In genomic region chr1:185203196-185203908, GRCm38 (mm10) we compare ENCODE assay signal across 8 mouse cellular contexts. TPM values are rescaled to one million over a fixed set of nuclear protein-coding genes. Genes with fewer than 3 reads are reported as not detected.
DNase-seq lines count a peak whose midpoint lies in the region; ATAC-seq and TF ChIP-seq lines count a peak whose summit lies in the region.

No protein-coding gene starts in this region.

- no peak for TF ChIP-seq CTCF in forebrain, postnatal 0 days (IDR thresholded peaks at IDR 0.05; ENCODE audit: low read depth)
- TF ChIP-seq CTCF in intestine, postnatal 0 days (IDR thresholded peaks at IDR 0.05; ENCODE audit: low read depth) = no peak

- H3K9me3 ChIP-seq in forebrain, postnatal 0 days (ENCODE audit: low read length) = no peaks in the 10 kb centered on the region
- H3K9me3 ChIP-seq in intestine, postnatal 0 days (ENCODE audit: control insufficient read depth) = no peaks in the 10 kb centered on the region
- H3K9me3 ChIP-seq in lung, embryonic 15.5 days = no peaks in the 10 kb centered on the region

- H3K27ac ChIP-seq in forebrain, postnatal 0 days (ENCODE audit: low read depth, low read length) = peak overlapping the region; percentile 60
- peak overlapping the region; percentile 88 for H3K27ac ChIP-seq in intestine, postnatal 0 days (ENCODE audit: low read depth, low read length)
- H3K27ac ChIP-seq in lung, embryonic 15.5 days = peak overlapping the region; percentile 89

- H3K4me3 ChIP-seq in forebrain, postnatal 0 days (ENCODE audit: low read depth, low read length) = peak overlapping the region; percentile 99
- H3K4me3 ChIP-seq in intestine, postnatal 0 days (ENCODE audit: low read depth, low read length) = peak overlapping the region; percentile 95
- peak overlapping the region; percentile 70 for H3K4me3 ChIP-seq in lung, embryonic 15.5 days

- peak overlapping the region; percentile 90 for H3K4me2 ChIP-seq in forebrain, postnatal 0 days (ENCODE audit: low read depth)
- peak overlapping the region; percentile 85 for H3K4me2 ChIP-seq in intestine, postnatal 0 days (replicated peaks; ENCODE audit: low read depth)
- H3K4me2 ChIP-seq in lung, embryonic 15.5 days = peak overlapping the region; percentile 79

- WGBS in forebrain, postnatal 0 days = 2% methylated on average over 23 of the region's 23 CpGs
- 1% methylated on average over 23 of the region's 23 CpGs for WGBS in intestine, postnatal 0 days
- WGBS in lung, embryonic 15.5 days = 2% methylated on average over 23 of the region's 23 CpGs

- H3K9ac ChIP-seq in forebrain, postnatal 0 days = peak overlapping the region; percentile 96
- H3K9ac ChIP-seq in intestine, postnatal 0 days (ENCODE audit: low read depth, low read length) = peak overlapping the region; percentile 81
- peak overlapping the region; percentile 43 for H3K9ac ChIP-seq in lung, embryonic 15.5 days

- intact Hi-C loops in gastrocnemius, postnatal 14 days (cut with DNase I; ENCODE audit: low total_unique reads) = no loop called here

- H3K36me3 ChIP-seq in forebrain, postnatal 0 days (ENCODE audit: insufficient read depth) = no peaks in the 10 kb centered on the region
- H3K36me3 ChIP-seq in intestine, postnatal 0 days (ENCODE audit: control insufficient read depth, insufficient read depth) = no peaks in the 10 kb centered on the region
- no peaks in the 10 kb centered on the region for H3K36me3 ChIP-seq in lung, embryonic 15.5 days

- no peak for ATAC-seq in forebrain, postnatal 0 days
- no peak; the same call in 1 of the 2 replicates for ATAC-seq in intestine, postnatal 0 days
- no peak for ATAC-seq in lung, embryonic 15.5 days (ENCODE audit: borderline replicate concordance, extremely low read depth, low FRiP score, low TSS enrichment)

- no peaks in the 10 kb centered on the region for H3K27me3 ChIP-seq in forebrain, postnatal 0 days (ENCODE audit: insufficient read depth, low read length)
- H3K27me3 ChIP-seq in intestine, postnatal 0 days (replicated peaks; ENCODE audit: control insufficient read depth, insufficient read depth, low read length) = no peaks in the 10 kb centered on the region
- no peaks in the 10 kb centered on the region for H3K27me3 ChIP-seq in lung, embryonic 15.5 days

- H3K4me1 ChIP-seq in forebrain, postnatal 0 days (ENCODE audit: insufficient read depth) = peaks cover 11% of the 10 kb centered on the region
- peaks cover 3% of the 10 kb centered on the region; the same call in 1 of the 2 replicates for H3K4me1 ChIP-seq in intestine, postnatal 0 days (replicated peaks; ENCODE audit: control insufficient read depth, insufficient read depth, low read length)
- H3K4me1 ChIP-seq in lung, embryonic 15.5 days = peaks cover 18% of the 10 kb centered on the region

- peak; percentile 28 for DNase-seq in layer of hippocampus, adult 11-12 months (ENCODE audit: low spot score)
- no peak for DNase-seq in layer of hippocampus, adult 9-10 months (ENCODE audit: low spot score)
- DNase-seq in cerebellum, adult 8-10 months = peak; percentile 35
- DNase-seq in forebrain, postnatal 0 days = peak; percentile 38
- peak; percentile 17 for DNase-seq in retina, embryonic 14.5 days (ENCODE audit: low spot score)
- no peak for DNase-seq in gastrocnemius, postnatal 14 days

RNA-seq across cellular contexts. Expression of gene Rab3gap2, which starts 0.6 kb away (rescaled TPM):
- 30.2 and 37.3 TPM in 2 replicates for total RNA-seq in forebrain, postnatal 0 days (2014; rRNA removed)
- 13.3 and 19.5 TPM in 2 replicates for polyA plus RNA-seq in forebrain, postnatal 0 days (2015; fragmentation: Nextera tagmentation; extraction: Ambion mirVana)
- polyA plus RNA-seq in intestine, postnatal 0 days (2015; fragmentation: Nextera tagmentation; extraction: Ambion mirVana) = 15.8 and 17.0 TPM in 2 replicates
- 20.8 and 20.9 TPM in 2 replicates for polyA plus RNA-seq in lung, embryonic 15.5 days (2015; fragmentation: Nextera tagmentation; extraction: Ambion mirVana)
- total RNA-seq in gastrocnemius, postnatal 14 days (2021) = 10 to 100 TPM; 15.2 to 18.1 TPM

Comparison
In these comparisons a context has a peak if more than half of its experiments do, and no peak if none do; other contexts are left out.
1. DNase-seq: peak in layer of hippocampus, adult 11-12 months (single experiment), cerebellum, adult 8-10 months (single experiment), forebrain, postnatal 0 days (single experiment) and retina, embryonic 14.5 days (single experiment); none in layer of hippocampus, adult 9-10 months (single experiment) and gastrocnemius, postnatal 14 days (single experiment).
2. H3K9ac ChIP-seq: peak in every context shown above with its lines; median percentile 96 in forebrain, postnatal 0 days; 81 in intestine, postnatal 0 days; 43 in lung, embryonic 15.5 days.
3. Peak in every context shown above with its lines, with median percentiles within 50 percentile points of each other: H3K27ac ChIP-seq, H3K4me2 ChIP-seq and H3K4me3 ChIP-seq.